Mouse (Mus musculus) liver, embryonic 16.5 days (tissue): ENCODE data around the gene Rph3a. TPM values are rescaled to one million over a fixed set of nuclear protein-coding genes. Genes with fewer than 3 reads are reported as not detected.
"Not testable (repeated sequence)": the region's sequence is repeated elsewhere in the genome, so short reads cannot be mapped to it uniquely, and the experiment has no call there.

Source experiments
- ATAC-seq: fragments of 200-750 bp; cut with Nextera tagmentation; 2 replicates; pipeline ENCODE4 v1.8.0; 2017; ENCODE audit warnings: low read depth, mild to moderate bottlenecking, moderate number of reproducible peaks, moderate library complexity
- H3K27ac ChIP-seq: fragments of 300-500 bp; sonication (generic); 2 replicates; pipeline ENCODE4 v1.5.1; 2014; ENCODE audit warnings: mild to moderate bottlenecking, low read length
- H3K27me3 ChIP-seq: fragments of 300-500 bp; sonication (generic); 2 replicates; pipeline ENCODE4 v1.6.1; 2014; ENCODE audit warnings: low read depth, low read length, mixed read lengths; ENCODE audit not compliant: control insufficient read depth, insufficient read depth
- H3K36me3 ChIP-seq: fragments of 300-500 bp; sonication (generic); 2 replicates; pipeline ENCODE4 v1.6.1; 2014; ENCODE audit warnings: mild to moderate bottlenecking; ENCODE audit not compliant: control insufficient read depth, insufficient read depth
- H3K4me1 ChIP-seq: fragments of 300-500 bp; sonication (generic); 2 replicates; pipeline ENCODE4 v1.6.1; 2014; ENCODE audit warnings: low read depth, low read length, mixed read lengths; ENCODE audit not compliant: control insufficient read depth
- H3K4me2 ChIP-seq: fragments of 300-500 bp; sonication (generic); 2 replicates; pipeline ENCODE4 v1.6.1; 2014; ENCODE audit warnings: low read depth, low read length, mixed read lengths
- H3K4me3 ChIP-seq: fragments of 300-500 bp; sonication (generic); 2 replicates; pipeline ENCODE4 v1.5.1; 2014; ENCODE audit warnings: low read depth, mild to moderate bottlenecking, low read length
- H3K9ac ChIP-seq: fragments of 300-500 bp; sonication (generic); 2 replicates; pipeline ENCODE4 v1.6.1; 2014; ENCODE audit warnings: low read depth, low read length
- H3K9me3 ChIP-seq: fragments of 300-500 bp; sonication (generic); replicated peaks from 2 replicates; pipeline ENCODE4 v1.6.1; 2016; ENCODE audit warnings: low read length; ENCODE audit not compliant: control insufficient read depth
- WGBS: fragments of 180-500 bp; shearing (Covaris S2); extraction: QIAGEN DNeasy Blood & Tissue Kit; methylation state at CpG from one replicate; pipeline ENCODE4 v1.1.7; 2014; ENCODE audit not compliant: insufficient replicate concordance; 5-methylcytosine and 5-hydroxymethylcytosine counted together
- polyA plus RNA-seq: library from polyadenylated mRNA; unstranded; fragments of >200 nt; fragmentation: Nextera tagmentation; extraction: Ambion mirVana; gene quantifications from 2 replicates; pipeline ENCODE4 v1.2.1, GENCODE M21; 2015

Rph3a gene
- polyA plus RNA-seq, 1 experiment from 2014 or later = not detected

- H3K4me1 ChIP-seq, H3K27ac ChIP-seq, H3K9ac ChIP-seq, H3K27me3 ChIP-seq, ATAC-seq, H3K4me2 ChIP-seq, H3K4me3 ChIP-seq, H3K36me3 ChIP-seq, H3K9me3 ChIP-seq: not testable (repeated sequence)
- WGBS = 59% methylated on average over 2 of the region's 2 CpGs
Measured at GRCm38 (mm10) chr5:120894692-120895091, 115.2 kb downstream of the Rph3a start.

GRCm38 (mm10) chr5:120893866-120894265 is 116.0 kb downstream of the Rph3a start:
- not testable (repeated sequence) for H3K4me1 ChIP-seq, H3K27ac ChIP-seq, H3K9me3 ChIP-seq, H3K4me2 ChIP-seq, H3K36me3 ChIP-seq, H3K27me3 ChIP-seq, H3K9ac ChIP-seq, ATAC-seq, H3K4me3 ChIP-seq
- WGBS = 66% methylated on average over 4 of the region's 4 CpGs

GRCm38 (mm10) chr5:120892243-120892660 is 117.6 kb downstream of the Rph3a start:
- Histone ChIP-seq H3K4me3 (no peak overlapping the region), H3K9me3 (no peaks in the 10 kb centered on the region), H3K36me3 (no peaks in the 10 kb centered on the region), H3K27ac (no peak overlapping the region), H3K4me1 (no peaks in the 10 kb centered on the region), H3K4me2 (no peak overlapping the region), H3K9ac (no peak overlapping the region), H3K27me3 (no peaks in the 10 kb centered on the region)
- 47% methylated on average over 2 of the region's 2 CpGs for WGBS
- no peak for ATAC-seq

- H3K4me2 ChIP-seq, H3K9ac ChIP-seq, H3K9me3 ChIP-seq, ATAC-seq, H3K27me3 ChIP-seq, H3K4me1 ChIP-seq, H3K27ac ChIP-seq, H3K36me3 ChIP-seq, H3K4me3 ChIP-seq: not testable (repeated sequence)
- WGBS = 50% methylated on average over 2 of the region's 2 CpGs
Measured at GRCm38 (mm10) chr5:120891566-120892242, 118.2 kb downstream of the Rph3a start.

- no peaks in the 10 kb centered on the region for H3K4me1 ChIP-seq
- H3K36me3 ChIP-seq = no peaks in the 10 kb centered on the region
- no peak for ATAC-seq
- 24% methylated on average over 3 of the region's 3 CpGs for WGBS
- no peak overlapping the region for H3K4me3 ChIP-seq
- no peaks in the 10 kb centered on the region for H3K9me3 ChIP-seq
- H3K27me3 ChIP-seq = no peaks in the 10 kb centered on the region
- no peak overlapping the region for H3K4me2 ChIP-seq
- H3K27ac ChIP-seq = no peak overlapping the region
- no peak overlapping the region for H3K9ac ChIP-seq
Measured at GRCm38 (mm10) chr5:120890991-120891390, 118.9 kb downstream of the Rph3a start.

Other genes with a start within 250 kb of the Rph3a start
- gene Oas3, start 232.4 kb downstream of the Rph3a start, polyA plus RNA-seq = 0.30 and 0.68 TPM in 2 replicates
- gene Oas1e, start 214.6 kb downstream of the Rph3a start, polyA plus RNA-seq = 0.12 and 0.15 TPM in 2 replicates
- gene Oas1c, start 197.6 kb downstream of the Rph3a start, polyA plus RNA-seq = 0.12 and 0.20 TPM in 2 replicates
- not detected in 2 replicates for gene Oas1f, start 162.7 kb downstream of the Rph3a start, polyA plus RNA-seq
- gene Oas1h, start 148.7 kb downstream of the Rph3a start, polyA plus RNA-seq = not detected in 2 replicates
- 0.71 and 0.76 TPM in 2 replicates for gene Oas1g, start 122.5 kb downstream of the Rph3a start, polyA plus RNA-seq
- gene Oas1a, start 102.6 kb downstream of the Rph3a start, polyA plus RNA-seq = 2.5 and 2.8 TPM in 2 replicates
- gene Oas1d, start 95.6 kb downstream of the Rph3a start, polyA plus RNA-seq = not detected in 2 replicates
- gene Ptpn11, start 181.3 kb upstream of the Rph3a start, polyA plus RNA-seq = 6.6 and 7.0 TPM in 2 replicates
- 278 and 327 TPM in 2 replicates for gene Rpl6, start 194.4 kb upstream of the Rph3a start, polyA plus RNA-seq
- gene Hectd4, start 210.1 kb upstream of the Rph3a start, polyA plus RNA-seq = 8.5 and 8.7 TPM in 2 replicates